Comparison of ENCODE assay signal across 9 mouse cellular contexts in genomic region chr11:85830901-85831341, GRCm38 (mm10). TPM values are rescaled to one million over a fixed set of nuclear protein-coding genes. Genes with fewer than 3 reads are reported as not detected.
A peak's percentile ranks its signal among the peaks of the same experiment; 100 is the strongest.
DNase-seq lines count a peak whose midpoint lies in the region; ATAC-seq and TF ChIP-seq lines count a peak whose summit lies in the region.
"Had no signal": no experiment of that assay in that cellular context is flagged by ENCODE, and none has a peak within 500 bp of the region (broad histone marks: within the 10 kb centered on the region; RNA-seq: fewer than 3 reads in every experiment).

No protein-coding gene starts in this region.

- ATAC-seq in intestine, embryonic 15.5 days, result no peak
- ATAC-seq in midbrain, postnatal 0 days (ENCODE audit: low FRiP score), result no peak
- ATAC-seq in frontal cortex, adult (ENCODE audit: low TSS enrichment), result no peak

- peaks cover 47% of the 10 kb centered on the region for H3K4me1 ChIP-seq in intestine, embryonic 15.5 days (replicated peaks)
- no peaks in the 10 kb centered on the region for H3K4me1 ChIP-seq in midbrain, postnatal 0 days (ENCODE audit: insufficient read depth, low read length)

- H3K9me3 ChIP-seq in intestine, embryonic 15.5 days, result no peaks in the 10 kb centered on the region
- no peaks in the 10 kb centered on the region for H3K9me3 ChIP-seq in midbrain, postnatal 0 days (ENCODE audit: low read length)

- H3K36me3 ChIP-seq in intestine, embryonic 15.5 days, result no peaks in the 10 kb centered on the region
- H3K36me3 ChIP-seq in midbrain, postnatal 0 days (ENCODE audit: insufficient read depth, low read length), result no peaks in the 10 kb centered on the region

- H3K4me3 ChIP-seq in intestine, embryonic 15.5 days (replicated peaks), result peak overlapping the region; percentile 33; the same call in 1 of the 2 replicates
- H3K4me3 ChIP-seq in midbrain, postnatal 0 days (ENCODE audit: low read depth, low read length), result no peak overlapping the region

- peaks cover 79% of the 10 kb centered on the region for H3K27me3 ChIP-seq in intestine, embryonic 15.5 days (replicated peaks)
- peaks cover 84% of the 10 kb centered on the region for H3K27me3 ChIP-seq in midbrain, postnatal 0 days (ENCODE audit: insufficient read depth, low read length)

- H3K9ac ChIP-seq in intestine, embryonic 15.5 days, result no peak overlapping the region
- no peak overlapping the region for H3K9ac ChIP-seq in midbrain, postnatal 0 days (replicated peaks; ENCODE audit: low read length, poor library complexity, severe bottlenecking)

- H3K27ac ChIP-seq in intestine, embryonic 15.5 days, result peak overlapping the region; percentile 27; the same call in 1 of the 2 replicates
- H3K27ac ChIP-seq in midbrain, postnatal 0 days (ENCODE audit: low read depth, low read length), result no peak overlapping the region

- H3K4me2 ChIP-seq in intestine, embryonic 15.5 days (replicated peaks), result peak overlapping the region; percentile 94
- H3K4me2 ChIP-seq in midbrain, postnatal 0 days (ENCODE audit: low read depth, low read length, poor library complexity, severe bottlenecking), result no peak overlapping the region

- WGBS in intestine, embryonic 15.5 days, result 15% methylated on average over 17 of the region's 17 CpGs
- 3% methylated on average over 17 of the region's 17 CpGs for WGBS in midbrain, postnatal 0 days

- TF ChIP-seq CTCF in midbrain, postnatal 0 days (IDR thresholded peaks at IDR 0.05), result 0 out of 2 replicates have a peak, but pooled peaks have one; percentile 3

- DNase-seq in kidney, adult 18-20 months, result peak; percentile 51
- DNase-seq in kidney, adult 8-10 months, result no peak
- DNase-seq in embryo, embryonic 11 days, result peak; percentile 77
- DNase-seq in midbrain, postnatal 0 days (ENCODE audit: low spot score), result no peak
- DNase-seq in left cerebral cortex, adult 18-20 months (ENCODE audit: low spot score in 2 of 2), result no peak
- no peak for DNase-seq in left cerebral cortex, postnatal 36 days (ENCODE audit: low spot score in 2 of 2)

- intact Hi-C loops in left cerebral cortex, postnatal 36 days (cut with DNase I), result loop anchor here (10.0 kb wide), 1 partner anchor 1976 kb away; the partner anchor contains the start of gene Hnf1b

RNA-seq across cellular contexts. Expression of gene Tbx2, which starts 1.4 kb away (rescaled TPM):
- polyA plus RNA-seq in intestine, embryonic 15.5 days (2015; fragmentation: Nextera tagmentation; extraction: Ambion mirVana), result 4.9 and 5.6 TPM in 2 replicates
- 3.9 and 4.4 TPM in 2 replicates for total RNA-seq in midbrain, postnatal 0 days (2014; rRNA removed)
- polyA plus RNA-seq in midbrain, postnatal 0 days (2015; fragmentation: Nextera tagmentation; extraction: Ambion mirVana), result 0.32 and 0.42 TPM in 2 replicates
- 1 to 10 TPM; 1.3 to 1.5 TPM for total RNA-seq in left cerebral cortex, adult 18-20 months (2021)
- 1 to 10 TPM; 1.9 to 2.2 TPM for total RNA-seq in left cerebral cortex, postnatal 36 days (2021)

RNA-seq across cellular contexts. Expression of gene Gm11444, which starts 19.2 kb away (rescaled TPM):
- polyA plus RNA-seq in intestine, embryonic 15.5 days (2015; fragmentation: Nextera tagmentation; extraction: Ambion mirVana), result not detected in 2 replicates
- not detected in 2 replicates for total RNA-seq in midbrain, postnatal 0 days (2014; rRNA removed)
- polyA plus RNA-seq in midbrain, postnatal 0 days (2015; fragmentation: Nextera tagmentation; extraction: Ambion mirVana), result not detected in 2 replicates
- not detected for total RNA-seq in left cerebral cortex, adult 18-20 months (2021)
- total RNA-seq in left cerebral cortex, postnatal 36 days (2021), result not detected
- total RNA-seq: hematopoietic stem cell, adult 5-6 weeks had no signal

RNA-seq across cellular contexts. Expression of gene Tbx4, which starts 55.3 kb away (rescaled TPM):
- polyA plus RNA-seq in intestine, embryonic 15.5 days (2015; fragmentation: Nextera tagmentation; extraction: Ambion mirVana), result 0.16 TPM in 1 of 2 replicates, not detected in the other
- total RNA-seq in midbrain, postnatal 0 days (2014; rRNA removed), result 0.05 and 0.27 TPM in 2 replicates
- polyA plus RNA-seq in midbrain, postnatal 0 days (2015; fragmentation: Nextera tagmentation; extraction: Ambion mirVana), result 0.20 and 0.37 TPM in 2 replicates
- total RNA-seq in left cerebral cortex, adult 18-20 months (2021), result under 1 TPM in 1 of 2 experiments, not detected in 1; 0.14 TPM
- total RNA-seq in left cerebral cortex, postnatal 36 days (2021), result under 1 TPM; 0.17 to 0.25 TPM

Comparison
In these comparisons a context has a peak if more than half of its experiments do, and no peak if none do; other contexts are left out.
1. DNase-seq: peak in kidney, adult 18-20 months (single experiment) and embryo, embryonic 11 days (single experiment); none in kidney, adult 8-10 months (0 of 2), midbrain, postnatal 0 days (single experiment), left cerebral cortex, adult 18-20 months (0 of 2) and left cerebral cortex, postnatal 36 days (0 of 2).